Mouse (Mus musculus): ENCODE measurements around the gene Nin. TPM values are rescaled to one million over a fixed set of nuclear protein-coding genes. Genes with fewer than 3 reads are reported as not detected.

The Nin gene
- polyA plus RNA-seq, 1 experiment: 5.0 TPM

- TF ChIP-seq MYOD1 (IDR thresholded peaks at IDR 0.05; ENCODE audit: control insufficient read depth in 1 of 3, insufficient read length in 2 of 3, low read depth in 2 of 3) (peak in 1 of 3 experiments; percentile 34), SRF (IDR thresholded peaks at IDR 0.05; ENCODE audit: control insufficient read depth, insufficient read length, low read depth) (no peak), REST (IDR thresholded peaks at IDR 0.05; ENCODE audit: insufficient read depth, insufficient read length) (no peak), MAX (IDR thresholded peaks at IDR 0.05; ENCODE audit: low read depth) (no peak), MYOG (IDR thresholded peaks at IDR 0.05; ENCODE audit: control insufficient read depth in 1 of 3, insufficient read depth in 1 of 3, insufficient read length in 2 of 3, low read depth in 2 of 3) (peak in 1 of 3 experiments; percentile 11), USF1 (IDR thresholded peaks at IDR 0.05; ENCODE audit: low read depth) (no peak), E2F4 (IDR thresholded peaks at IDR 0.05; ENCODE audit: insufficient read depth) (no peak), TCF3 (IDR thresholded peaks at IDR 0.05; ENCODE audit: insufficient read length, low read depth) (no peak)
- Histone ChIP-seq H3K79me2 (ENCODE audit: control insufficient read depth, insufficient read depth) (peaks cover 98% of the 10 kb centered on the region), H3K27me3 (ENCODE audit: control insufficient read depth, insufficient read depth, insufficient read length) (no peaks in the 10 kb centered on the region), H3K4me2 (ENCODE audit: low read depth) (peak overlapping the region; percentile 52), H3K36me3 (ENCODE audit: control insufficient read depth, insufficient read depth) (peaks cover 47% of the 10 kb centered on the region), H3K4me3 (no peak overlapping the region), H3ac (ENCODE audit: control insufficient read depth, insufficient read length) (no peak overlapping the region)
Measured at GRCm38 (mm10) chr12:69977376-69977998, 136.0 kb downstream of the Nin start.

- Histone ChIP-seq H3K4me2 (ENCODE audit: low read depth) (peak overlapping the region; percentile 52), H3K4me3 (no peak overlapping the region), H3K79me2 (ENCODE audit: control insufficient read depth, insufficient read depth) (peaks cover 98% of the 10 kb centered on the region), H3K36me3 (ENCODE audit: control insufficient read depth, insufficient read depth) (peaks cover 42% of the 10 kb centered on the region), H3K27me3 (ENCODE audit: control insufficient read depth, insufficient read depth, insufficient read length) (no peaks in the 10 kb centered on the region), H3ac (ENCODE audit: control insufficient read depth, insufficient read length) (no peak overlapping the region)
- no peak for TF ChIP-seq POLR2A (IDR thresholded peaks at IDR 0.05; ENCODE audit: insufficient read length, low read depth)
- no peak for TF ChIP-seq TCF3 (IDR thresholded peaks at IDR 0.05; ENCODE audit: insufficient read length, low read depth)
- no peak for TF ChIP-seq CEBPB (IDR thresholded peaks at IDR 0.05; ENCODE audit: insufficient read depth, poor library complexity, severe bottlenecking)
- TF ChIP-seq MAX (IDR thresholded peaks at IDR 0.05; ENCODE audit: low read depth): no peak
- no peak for TF ChIP-seq SRF (IDR thresholded peaks at IDR 0.05; ENCODE audit: control insufficient read depth, insufficient read length, low read depth)
- no peak for TF ChIP-seq MYOG (IDR thresholded peaks at IDR 0.05; ENCODE audit: control insufficient read depth in 1 of 3, insufficient read depth in 1 of 3, insufficient read length in 2 of 3, low read depth in 2 of 3)
Measured at GRCm38 (mm10) chr12:69976688-69977087, 136.8 kb downstream of the Nin start.

GRCm38 (mm10) chr12:69973666-69974065 lies 139.9 kb downstream of the Nin start:
- Histone ChIP-seq H3K4me2 (ENCODE audit: low read depth) (peak overlapping the region; percentile 22), H3K79me2 (ENCODE audit: control insufficient read depth, insufficient read depth) (peaks cover 88% of the 10 kb centered on the region), H3K27me3 (ENCODE audit: control insufficient read depth, insufficient read depth, insufficient read length) (no peaks in the 10 kb centered on the region), H3K4me3 (no peak overlapping the region), H3ac (ENCODE audit: control insufficient read depth, insufficient read length) (no peak overlapping the region), H3K36me3 (ENCODE audit: control insufficient read depth, insufficient read depth) (peaks cover 45% of the 10 kb centered on the region)
- no peak for TF ChIP-seq MYOD1 (IDR thresholded peaks at IDR 0.05; ENCODE audit: control insufficient read depth in 1 of 3, insufficient read length in 2 of 3, low read depth in 2 of 3)
- TF ChIP-seq E2F4 (IDR thresholded peaks at IDR 0.05; ENCODE audit: insufficient read depth): no peak
- TF ChIP-seq REST (IDR thresholded peaks at IDR 0.05; ENCODE audit: insufficient read depth, insufficient read length): no peak
- TF ChIP-seq CEBPB (IDR thresholded peaks at IDR 0.05; ENCODE audit: insufficient read depth, poor library complexity, severe bottlenecking): no peak
- TF ChIP-seq TCF3 (IDR thresholded peaks at IDR 0.05; ENCODE audit: insufficient read length, low read depth): no peak
- no peak for TF ChIP-seq MAX (IDR thresholded peaks at IDR 0.05; ENCODE audit: low read depth)
- no peak for TF ChIP-seq POLR2AphosphoS2 (IDR thresholded peaks at IDR 0.05; ENCODE audit: insufficient read length, low read depth)
- no peak for TF ChIP-seq MYOG (IDR thresholded peaks at IDR 0.05; ENCODE audit: control insufficient read depth in 1 of 3, insufficient read depth in 1 of 3, insufficient read length in 2 of 3, low read depth in 2 of 3)
- no peak for TF ChIP-seq POLR2A (IDR thresholded peaks at IDR 0.05; ENCODE audit: insufficient read length, low read depth)
- TF ChIP-seq USF1 (IDR thresholded peaks at IDR 0.05; ENCODE audit: low read depth): no peak
- no peak for TF ChIP-seq SRF (IDR thresholded peaks at IDR 0.05; ENCODE audit: control insufficient read depth, insufficient read length, low read depth)
- TF ChIP-seq TCF12 (IDR thresholded peaks at IDR 0.05; ENCODE audit: insufficient read depth, poor library complexity, severe bottlenecking): no peak

- TF ChIP-seq MYOD1 (IDR thresholded peaks at IDR 0.05; ENCODE audit: control insufficient read depth in 1 of 3, insufficient read length in 2 of 3, low read depth in 2 of 3) (peak; percentile 15 to 60 (median 41)), REST (IDR thresholded peaks at IDR 0.05; ENCODE audit: insufficient read depth, insufficient read length) (no peak), MYOG (IDR thresholded peaks at IDR 0.05; ENCODE audit: control insufficient read depth in 1 of 3, insufficient read depth in 1 of 3, insufficient read length in 2 of 3, low read depth in 2 of 3) (peak in 2 of 3 experiments; percentile 52 to 75), TCF3 (IDR thresholded peaks at IDR 0.05; ENCODE audit: insufficient read length, low read depth) (no peak)
- Histone ChIP-seq H3ac (ENCODE audit: control insufficient read depth, insufficient read length) (no peak overlapping the region), H3K4me3 (no peak overlapping the region), H3K36me3 (ENCODE audit: control insufficient read depth, insufficient read depth) (peaks cover 51% of the 10 kb centered on the region), H3K27me3 (ENCODE audit: control insufficient read depth, insufficient read depth, insufficient read length) (no peaks in the 10 kb centered on the region), H3K79me2 (ENCODE audit: control insufficient read depth, insufficient read depth) (peaks cover 33% of the 10 kb centered on the region), H3K4me2 (ENCODE audit: low read depth) (peak overlapping the region; percentile 7)
Measured at GRCm38 (mm10) chr12:69968154-69968553, 145.4 kb downstream of the Nin start.

- Histone ChIP-seq H3K79me2 (ENCODE audit: control insufficient read depth, insufficient read depth) (peaks cover 25% of the 10 kb centered on the region), H3K36me3 (ENCODE audit: control insufficient read depth, insufficient read depth) (peaks cover 50% of the 10 kb centered on the region), H3K4me3 (no peak overlapping the region), H3K4me2 (ENCODE audit: low read depth) (no peak overlapping the region), H3ac (ENCODE audit: control insufficient read depth, insufficient read length) (no peak overlapping the region), H3K27me3 (ENCODE audit: control insufficient read depth, insufficient read depth, insufficient read length) (no peaks in the 10 kb centered on the region)
- TF ChIP-seq POLR2AphosphoS2 (IDR thresholded peaks at IDR 0.05; ENCODE audit: insufficient read length, low read depth) (no peak), MYOD1 (IDR thresholded peaks at IDR 0.05; ENCODE audit: control insufficient read depth in 1 of 3, insufficient read length in 2 of 3, low read depth in 2 of 3) (peak in 1 of 3 experiments; percentile 15)
Measured at GRCm38 (mm10) chr12:69967112-69967511, 146.4 kb downstream of the Nin start.
